Mouse (Mus musculus) MEL-GATA-1-ER (cell line): ENCODE data around the gene Hif3a.

Experiments used
- DNase-seq: peaks from one replicate; pipeline ENCODE4 v3.0.0-alpha.2; 2012; ENCODE audit warnings: low read depth; ENCODE audit errors: extremely low read depth

The Hif3a gene

DNA sequence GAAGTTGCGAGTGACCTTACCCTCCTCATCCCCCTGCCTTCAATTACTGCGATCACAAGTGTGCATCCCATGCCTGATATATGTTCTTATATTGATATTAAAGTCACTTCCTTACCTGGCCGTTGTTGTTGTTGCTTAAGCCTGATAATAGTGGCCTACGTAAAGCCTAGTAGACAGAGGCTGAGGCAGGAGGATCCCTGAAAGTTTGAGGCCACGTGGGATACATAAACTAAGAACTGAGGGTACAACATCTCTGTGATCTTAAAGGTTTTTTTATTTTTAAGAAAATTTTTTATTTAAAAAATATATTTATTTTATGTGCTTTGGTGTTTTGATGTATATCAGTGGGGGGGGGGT is 69.8 kb downstream of the Hif3a start, which contains the start of gene Ccdc8:
Gene Ccdc8 (plus strand): TSS at position 258 of the 357 bp plus-strand sequence.
- DNase-seq: no peak

GRCm38 (mm10) chr7:16991681-16992450 is 70.4 kb downstream of the Hif3a start:
- no peak for DNase-seq

DNA sequence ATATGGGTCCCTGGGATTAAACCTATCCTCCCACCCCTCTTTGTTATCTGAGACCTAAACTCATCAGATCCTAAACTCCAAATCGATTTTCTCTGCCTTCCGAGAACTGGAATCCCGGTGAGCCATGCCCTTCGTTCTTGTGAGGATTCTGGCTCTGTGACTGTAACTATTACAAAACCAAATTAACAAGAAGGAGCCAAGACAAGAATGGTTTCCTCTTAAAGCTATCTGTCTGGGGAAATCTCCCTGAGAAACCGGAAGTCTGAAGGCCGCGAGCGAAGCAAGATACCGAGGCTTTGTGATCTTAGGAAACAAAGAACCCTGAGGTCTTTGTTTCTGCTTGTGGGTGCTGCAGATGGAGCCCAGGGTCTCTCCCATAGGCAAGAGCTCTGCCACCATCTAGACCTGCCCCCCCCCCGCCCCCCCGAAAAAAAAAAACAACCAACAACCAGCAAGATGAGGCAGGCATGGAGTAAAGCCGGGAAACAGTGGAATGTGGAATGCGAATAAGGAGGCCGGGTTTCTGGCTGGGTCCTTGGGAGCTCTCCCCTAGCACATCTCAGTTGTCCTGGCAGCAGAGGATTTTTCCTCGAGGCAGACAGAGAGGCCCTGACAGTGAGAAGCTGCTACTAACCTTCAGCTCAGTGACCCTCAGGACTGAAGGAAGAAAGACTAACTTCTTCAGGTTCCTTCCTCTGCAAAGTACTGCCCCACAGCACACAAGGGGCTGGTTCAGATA is 72.1 kb downstream of the Hif3a start:
- DNase-seq: peak; percentile 49

- no peak for DNase-seq
Measured at GRCm38 (mm10) chr7:16988405-16988804, 73.8 kb downstream of the Hif3a start.

GRCm38 (mm10) chr7:16987541-16988149 is 74.6 kb downstream of the Hif3a start:
- no peak for DNase-seq

DNA sequence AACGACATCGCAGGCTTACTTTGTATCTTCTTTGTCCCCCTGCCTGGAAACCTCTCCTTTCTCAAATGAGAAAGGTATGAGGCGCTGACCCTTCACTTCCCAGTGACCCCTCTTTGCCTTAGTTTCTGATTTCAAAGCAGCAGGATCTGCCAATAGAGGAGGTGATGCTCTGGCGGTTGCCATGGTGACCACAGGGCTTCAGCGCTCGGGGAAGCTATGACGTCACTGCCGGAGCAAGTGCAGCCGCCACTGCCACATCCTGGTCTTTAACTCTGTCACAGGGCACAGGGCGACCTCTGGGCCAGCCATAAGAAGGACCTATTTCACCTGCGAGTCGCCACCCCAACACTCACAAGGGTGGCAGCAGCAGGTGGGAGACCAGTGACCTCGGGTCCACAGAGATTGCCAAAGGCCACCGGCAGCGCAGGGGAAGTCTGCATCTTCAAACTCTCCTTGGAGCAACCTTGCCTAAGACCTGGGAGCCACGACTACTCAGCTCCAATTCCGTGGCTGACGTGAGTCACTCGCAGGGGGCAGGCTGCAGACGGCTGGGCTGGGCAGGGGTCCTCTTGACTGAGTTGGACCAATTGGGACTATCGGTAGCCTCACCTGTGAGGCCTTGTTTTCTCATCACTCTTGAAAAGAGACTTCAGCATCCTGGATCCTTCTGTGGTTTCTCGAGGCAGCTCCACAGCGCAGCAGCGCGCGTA is 79.2 kb downstream of the Hif3a start, which contains the start of gene Gm42372:
Gene Gm42372 (plus strand): TSS at position 228 of the 710 bp plus-strand sequence.
- no peak for DNase-seq
